Mouse (Mus musculus) cortical plate, adult 2 months (tissue): Measurements from ENCODE around the gene Trim37. TPM values are rescaled to one million over a fixed set of nuclear protein-coding genes. Genes with fewer than 3 reads are reported as not detected.
"Not testable (repeated sequence)": the region's sequence is repeated elsewhere in the genome, so short reads cannot be mapped to it uniquely, and the experiment has no call there.

ENCODE experiments used
- H3K27ac ChIP-seq: fragments of 200-500 bp; 2 replicates; pipeline ENCODE4 v1.5.1; 2012; ENCODE audit warnings: low read length, control low read depth, inconsistent platforms; ENCODE audit not compliant: insufficient read depth
- H3K4me1 ChIP-seq: fragments of 200-500 bp; 2 replicates; pipeline ENCODE4 v1.6.1; 2011; ENCODE audit warnings: low read length; ENCODE audit not compliant: control insufficient read depth, insufficient read depth
- H3K4me3 ChIP-seq: fragments of 200-500 bp; 2 replicates; pipeline ENCODE4 v1.5.1; 2011; ENCODE audit warnings: mild to moderate bottlenecking, low read length, control low read depth; ENCODE audit not compliant: insufficient read depth
- CTCF ChIP-seq: fragments of 200-500 bp; IDR thresholded peaks from 2 replicates; pipeline ENCODE4 v1.5.1; 2011; ENCODE audit warnings: mild to moderate bottlenecking, control low read depth, low read length; ENCODE audit not compliant: insufficient read depth; ENCODE audit errors: extremely low read depth
- POLR2A ChIP-seq: fragments of 200-500 bp; IDR thresholded peaks from 2 replicates; pipeline ENCODE4 v1.6.1; 2011; ENCODE audit warnings: mild to moderate bottlenecking, low read length, control low read depth; ENCODE audit not compliant: insufficient read depth; ENCODE audit errors: extremely low read depth
- polyA plus RNA-seq: library from polyadenylated mRNA; depleted of rRNA; stranded (reverse); fragments of >200 nt; gene quantifications from 2 replicates; pipeline ENCODE4 v1.2.3, GENCODE M21; 2012; rRNA removed

Trim37 gene
- polyA plus RNA-seq, 1 experiment, result 152 TPM

DNA sequence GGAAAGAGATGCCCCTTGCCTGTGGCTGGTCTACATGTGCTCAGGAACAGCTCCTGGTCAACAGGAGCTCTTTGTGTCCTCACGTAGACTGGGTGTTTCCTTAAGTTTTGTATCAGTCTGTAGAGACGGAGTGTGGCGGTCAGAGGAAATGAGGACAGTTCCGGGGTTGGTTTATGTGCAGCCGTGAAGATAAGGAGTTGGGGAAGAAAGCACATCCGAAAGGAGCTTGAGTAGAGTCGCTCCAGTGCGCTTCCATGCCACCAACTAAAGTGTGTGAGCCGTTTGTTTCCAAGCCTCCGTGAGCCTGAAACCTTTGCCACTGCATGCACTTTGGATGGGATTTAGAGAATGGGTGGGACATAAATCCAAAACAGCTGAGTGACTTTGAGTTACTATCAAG, 132.9 kb downstream of the Trim37 start:
- Histone ChIP-seq H3K4me3 (no peak overlapping the region), H3K27ac (no peak overlapping the region), H3K4me1 (peaks cover 4% of the 10 kb centered on the region; the same call in 1 of the 2 replicates)
- TF ChIP-seq CTCF (no peak), POLR2A (no peak)

DNA sequence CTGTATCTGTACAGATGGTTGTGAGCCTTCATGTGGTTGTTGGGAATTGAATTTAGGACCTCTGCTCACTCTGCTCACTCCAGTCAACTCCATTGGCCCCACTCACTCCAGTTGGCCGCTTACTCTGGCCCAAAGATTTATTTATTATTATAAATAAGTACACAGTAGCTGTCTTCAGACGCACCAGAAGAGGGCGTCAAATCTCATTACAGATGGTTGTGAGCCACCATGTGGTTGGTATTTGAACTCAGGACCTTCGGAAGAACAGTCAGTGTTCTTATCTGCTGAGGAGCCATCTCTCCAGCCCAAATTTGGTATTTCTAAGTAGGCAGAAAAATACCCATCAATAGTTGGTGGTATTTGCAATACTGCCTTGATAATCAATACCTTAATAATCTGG, 134.8 kb downstream of the Trim37 start:
- not testable (repeated sequence) for H3K4me3 ChIP-seq, H3K27ac ChIP-seq, H3K4me1 ChIP-seq

DNA sequence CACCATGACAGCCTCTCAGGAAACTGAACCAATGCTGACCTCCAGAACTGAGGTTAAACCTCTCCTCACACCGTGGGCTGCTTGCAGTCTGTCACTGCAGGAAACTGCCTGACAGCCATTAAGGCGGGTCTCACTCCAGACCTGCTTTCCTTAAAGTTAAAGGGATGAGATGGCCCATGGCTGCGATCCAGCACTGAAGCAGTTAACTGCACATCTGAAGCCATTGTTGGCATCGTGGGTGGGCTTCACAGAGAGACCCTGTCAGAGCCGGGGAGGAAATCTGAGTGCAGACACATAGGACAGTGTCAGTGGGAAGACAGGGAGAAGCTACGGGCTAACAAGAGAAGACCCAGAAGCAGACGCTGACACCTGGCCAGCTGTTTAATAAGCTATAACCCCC, 137.1 kb downstream of the Trim37 start:
- no peak overlapping the region for H3K27ac ChIP-seq
- TF ChIP-seq POLR2A (no peak), CTCF (no peak)
- H3K4me1 ChIP-seq, result peaks cover 4% of the 10 kb centered on the region; the same call in 1 of the 2 replicates
- H3K4me3 ChIP-seq, result no peak overlapping the region

DNA sequence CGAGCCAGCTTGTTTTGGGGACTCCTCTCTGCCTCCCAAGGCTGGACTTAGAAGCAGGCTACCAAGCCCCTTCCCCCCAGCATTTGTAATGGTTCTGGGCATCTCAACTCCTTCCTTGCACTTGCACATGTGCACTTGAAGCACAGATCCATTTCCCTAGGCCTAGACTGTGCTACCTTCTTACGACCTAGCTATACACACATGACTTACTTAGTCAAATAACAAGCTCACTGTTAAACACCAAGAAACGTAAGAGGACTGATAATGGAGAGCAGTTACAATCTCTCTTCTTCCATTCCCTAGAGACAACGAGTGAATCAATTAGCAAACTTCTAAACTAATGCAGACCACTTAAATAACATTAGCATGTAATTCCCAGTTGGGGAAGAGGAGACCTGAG, 139.4 kb downstream of the Trim37 start:
- TF ChIP-seq CTCF, result no peak
- no peak for TF ChIP-seq POLR2A
- H3K4me1 ChIP-seq, result peaks cover 1% of the 10 kb centered on the region; the same call in 1 of the 2 replicates
- no peak overlapping the region for H3K4me3 ChIP-seq
- no peak overlapping the region for H3K27ac ChIP-seq

DNA sequence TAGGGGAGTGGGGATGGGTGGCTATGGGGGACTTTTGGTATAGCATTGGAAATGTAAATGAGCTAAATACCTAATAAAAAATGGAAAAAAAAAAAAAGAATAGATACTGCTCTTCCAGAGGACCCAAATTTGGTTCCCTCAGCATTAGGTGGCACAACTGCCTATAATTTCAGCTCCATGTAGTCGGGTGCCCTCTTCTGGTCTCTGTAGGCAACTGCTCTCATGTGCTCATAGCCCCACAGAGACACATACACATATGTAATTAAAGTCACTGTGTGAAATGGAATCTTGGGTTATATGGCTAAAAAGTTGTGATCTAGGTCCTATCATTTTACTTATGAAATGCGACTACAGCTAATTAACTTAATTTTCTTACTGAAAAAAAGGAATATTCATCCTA, 141.9 kb downstream of the Trim37 start:
- Histone ChIP-seq H3K4me3 (no peak overlapping the region), H3K4me1 (peaks cover 5% of the 10 kb centered on the region; the same call in 1 of the 2 replicates), H3K27ac (no peak overlapping the region)
- TF ChIP-seq CTCF (0 out of 2 replicates have a peak, but pooled peaks have one; percentile 11), POLR2A (no peak)

Other genes starting within 250 kb of the Trim37 start
- 27.6 and 32.6 TPM in 2 replicates for gene Ypel2, start 133.4 kb upstream of the Trim37 start, polyA plus RNA-seq
- 34.6 and 34.9 TPM in 2 replicates for gene Gdpd1, start 53.0 kb upstream of the Trim37 start, polyA plus RNA-seq
- gene Smg8, start 40.3 kb upstream of the Trim37 start, polyA plus RNA-seq, result 10.2 and 10.6 TPM in 2 replicates
- 0.38 and 0.69 TPM in 2 replicates for gene Prr11, start 18.4 kb upstream of the Trim37 start, polyA plus RNA-seq
- 13.9 and 14.8 TPM in 2 replicates for gene Ska2, start 17.8 kb upstream of the Trim37 start, polyA plus RNA-seq
- gene Ppm1e, start 231.9 kb downstream of the Trim37 start, polyA plus RNA-seq, result 63.1 and 76.8 TPM in 2 replicates